Mouse (Mus musculus) c-Kit-positive CD71-negative TER-119-negative erythroid progenitor cells, embryonic 14.5 days (primary cell): ENCODE data around the gene Sema5a.

Source experiments
- DNase-seq: peaks from one replicate; pipeline ENCODE4 v3.0.0-alpha.2; 2013; ENCODE audit warnings: low read depth

The Sema5a gene

DNA sequence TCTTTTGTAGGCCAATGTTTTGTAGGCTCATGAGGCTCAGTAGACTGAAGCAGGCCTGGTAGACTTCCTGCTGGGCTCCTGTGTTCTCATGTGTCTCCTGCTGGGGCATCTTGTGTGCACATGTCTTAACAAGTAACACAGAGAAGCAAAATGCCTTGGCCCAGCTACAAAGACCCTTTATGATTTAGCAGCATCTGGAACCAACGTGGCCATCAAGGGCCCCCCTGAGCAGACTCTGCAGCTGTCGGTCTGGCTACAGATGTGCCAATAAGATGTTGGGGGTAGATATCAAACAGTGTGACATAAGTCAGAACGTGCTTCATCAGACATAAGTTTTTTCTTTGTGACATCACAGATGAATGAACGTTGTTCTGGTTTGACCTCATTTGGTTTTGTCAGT is 123.2 kb downstream of the Sema5a start:
- no peak for DNase-seq

DNA sequence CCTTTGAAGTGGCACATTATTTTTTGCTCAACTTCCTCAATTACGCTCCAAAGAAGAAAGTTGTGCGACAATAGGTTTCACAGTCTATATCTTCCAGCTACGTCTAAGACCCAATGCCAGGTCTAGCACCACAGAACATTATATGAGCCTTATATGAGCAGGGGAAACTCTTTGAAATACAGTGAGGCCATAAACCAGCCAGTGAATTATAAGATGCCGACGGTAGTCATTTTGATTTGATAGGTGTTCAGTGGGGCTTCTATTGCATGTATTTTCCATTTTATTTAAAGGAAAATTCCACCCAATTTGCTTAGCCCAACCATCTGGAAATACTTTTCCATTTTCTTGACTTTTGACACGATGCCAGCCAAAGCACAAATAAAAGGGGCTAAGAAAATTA is 126.3 kb downstream of the Sema5a start:
- DNase-seq: no peak

DNA sequence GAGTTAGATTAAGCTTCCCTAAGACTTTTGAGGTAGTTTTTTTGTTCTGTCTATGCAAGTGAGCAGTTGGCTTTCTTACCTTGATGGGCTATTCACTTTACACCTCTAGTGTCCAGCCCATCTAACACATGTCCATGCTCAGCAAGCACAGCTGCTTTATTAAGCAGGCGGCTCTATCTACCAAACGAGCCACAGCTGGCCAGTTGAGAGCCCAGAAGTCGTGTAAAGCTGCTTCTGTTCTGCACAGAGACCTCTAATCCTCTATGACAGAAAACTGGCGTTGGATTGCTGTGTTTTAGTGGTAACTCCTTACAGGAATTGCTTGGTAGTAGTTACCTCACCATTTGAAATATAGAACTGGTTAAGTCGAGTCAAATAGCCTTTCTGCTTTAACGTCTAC is 126.8 kb downstream of the Sema5a start:
- DNase-seq: no peak

DNA sequence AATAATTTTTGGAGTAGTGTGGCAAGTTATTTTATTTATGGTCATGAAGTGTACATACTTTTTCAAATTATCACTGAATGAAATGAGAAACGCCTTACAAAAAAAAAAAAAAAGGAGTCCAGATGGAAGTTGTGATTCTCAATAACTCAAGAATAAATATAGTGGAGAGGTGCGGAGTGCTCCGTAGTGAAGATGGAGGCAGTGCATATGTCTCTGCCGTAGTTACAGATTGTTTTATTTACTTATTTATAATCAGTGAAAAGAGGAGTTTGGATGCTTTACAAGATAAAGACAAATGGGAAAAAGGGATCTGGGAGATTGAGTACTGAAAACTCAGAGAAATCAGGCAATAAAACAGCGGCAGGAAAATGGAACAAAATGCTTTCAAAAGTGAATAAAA is 131.7 kb downstream of the Sema5a start:
- DNase-seq: no peak

DNA sequence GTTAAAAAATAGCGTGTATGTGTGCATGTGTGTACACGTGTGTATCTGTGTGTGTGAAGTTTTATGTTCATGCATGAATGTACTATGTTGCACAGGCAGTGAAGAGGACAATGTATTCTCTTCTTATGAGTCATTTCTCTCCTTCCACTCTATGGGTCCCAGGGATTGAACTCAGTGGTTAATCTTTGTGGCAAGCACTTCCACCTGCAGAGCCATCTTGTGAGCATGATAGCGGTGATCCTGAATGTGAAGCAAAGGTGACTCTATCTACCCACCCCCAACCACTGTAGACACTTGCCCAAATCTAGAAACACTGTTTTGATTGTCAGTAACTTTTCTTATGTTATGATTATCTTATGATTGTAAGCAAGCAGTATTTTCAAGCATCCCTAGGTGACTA is 133.2 kb downstream of the Sema5a start:
- no peak for DNase-seq

DNA sequence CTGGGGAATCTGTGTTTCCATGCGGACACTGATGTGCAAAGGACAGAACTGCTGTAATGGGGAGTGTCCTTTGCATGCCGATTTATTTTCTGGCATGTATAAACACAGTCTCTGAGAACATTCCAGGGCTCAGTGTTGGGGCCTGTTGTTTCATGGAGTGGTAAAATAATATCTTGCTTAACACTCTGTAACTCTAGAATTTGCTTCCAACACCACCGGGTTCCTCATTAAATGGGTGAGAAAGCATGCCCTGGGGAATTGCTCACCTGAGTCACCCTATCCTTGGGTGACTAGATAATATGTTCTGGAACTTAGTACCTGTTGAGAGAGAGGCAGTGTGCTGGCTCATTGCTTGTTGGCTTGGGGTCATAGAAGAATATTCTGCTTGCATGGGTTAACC is 135.7 kb downstream of the Sema5a start:
- DNase-seq: no peak

DNA sequence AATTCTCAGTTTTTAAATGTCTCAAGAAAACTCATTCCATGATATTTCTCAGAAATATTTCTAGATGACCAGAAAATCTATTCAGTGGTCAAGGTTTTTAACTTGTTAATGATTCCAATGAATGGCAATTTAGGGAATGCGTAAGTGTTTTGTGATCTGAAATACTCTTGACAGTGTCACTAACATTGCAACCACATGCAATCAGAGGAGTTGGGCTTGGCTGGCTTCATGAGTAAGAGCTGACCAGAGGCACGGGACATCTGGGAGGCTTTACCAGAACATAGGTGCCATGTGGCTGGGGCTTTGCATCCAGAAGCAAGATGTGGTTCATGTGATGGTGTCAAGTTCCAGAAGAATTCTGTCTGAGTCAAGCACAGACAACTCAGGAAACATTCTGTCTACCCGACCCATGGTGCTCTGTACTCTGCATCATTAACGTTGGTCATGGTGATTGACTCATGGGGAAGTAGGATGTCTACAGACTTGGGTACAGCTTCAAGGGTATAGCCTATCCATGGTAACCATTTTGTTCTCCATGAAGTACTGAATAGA is 138.4 kb downstream of the Sema5a start:
- DNase-seq: no peak

DNA sequence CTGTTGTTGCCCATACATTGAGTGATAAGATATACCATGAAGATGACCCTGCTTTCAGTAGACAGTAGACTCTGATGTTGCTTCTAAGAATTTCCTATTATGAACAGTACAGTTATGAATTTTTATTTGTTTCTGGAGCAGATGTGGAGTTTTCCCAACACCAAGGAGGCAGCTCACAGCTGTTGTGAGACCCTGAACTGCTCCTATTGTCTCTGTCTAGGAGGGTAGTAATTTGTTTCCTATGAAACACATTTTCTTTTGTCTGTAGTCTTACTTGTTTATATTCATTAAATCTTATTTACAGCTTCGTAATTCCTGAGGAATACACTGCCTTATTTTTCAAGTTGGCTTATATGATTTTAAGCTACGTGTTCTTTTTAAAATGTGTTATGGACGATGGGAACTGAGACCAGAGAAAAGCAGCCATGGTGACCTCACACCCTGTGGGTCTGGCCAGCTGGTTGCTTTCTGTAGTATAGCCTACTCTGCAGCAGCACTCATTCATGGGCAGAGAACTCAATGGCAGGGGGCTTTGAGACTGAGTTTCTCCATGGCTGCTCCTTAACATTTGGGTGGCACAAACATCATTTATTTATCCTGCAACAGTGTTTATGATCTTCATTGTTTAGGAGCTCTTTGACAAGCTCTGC is 151.8 kb downstream of the Sema5a start:
- no peak for DNase-seq

DNA sequence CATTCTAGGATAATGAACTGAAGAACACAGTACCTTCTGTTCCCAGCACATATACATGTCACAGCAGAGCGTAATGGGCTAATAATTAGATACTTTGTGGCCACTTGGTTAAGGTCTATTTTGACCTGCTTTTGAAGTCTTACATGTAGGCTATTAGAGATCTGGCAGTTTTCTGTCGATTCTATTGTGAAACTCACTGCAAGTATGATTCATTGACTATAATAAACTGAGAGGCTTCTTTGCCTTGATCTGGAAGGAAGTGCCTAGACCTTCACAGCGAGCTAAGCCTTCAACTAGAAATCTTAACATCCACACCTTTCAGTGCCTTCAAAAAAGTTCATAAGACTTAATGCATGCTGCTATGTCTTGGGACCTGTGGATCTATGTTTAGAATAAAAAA is 152.5 kb downstream of the Sema5a start:
- DNase-seq: no peak

DNA sequence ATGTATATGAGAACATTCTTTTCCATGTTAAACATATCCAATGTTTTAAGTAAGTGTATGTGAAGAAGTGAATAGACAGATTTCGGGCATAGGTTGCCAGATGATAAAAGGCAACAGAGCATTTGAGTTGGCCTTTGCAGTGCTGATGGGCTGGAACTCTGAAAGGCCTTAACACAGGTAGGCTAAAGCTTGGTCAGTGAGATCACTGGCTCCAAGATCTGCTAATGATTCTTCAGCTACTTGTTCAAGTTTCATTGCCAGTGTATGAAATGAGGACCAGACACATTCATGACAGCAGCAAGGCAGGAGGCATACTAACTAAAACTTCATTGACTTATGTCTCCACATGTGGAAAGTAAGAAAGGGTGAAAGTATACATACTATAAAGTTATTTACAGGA is 154.1 kb downstream of the Sema5a start:
- DNase-seq: no peak

DNA sequence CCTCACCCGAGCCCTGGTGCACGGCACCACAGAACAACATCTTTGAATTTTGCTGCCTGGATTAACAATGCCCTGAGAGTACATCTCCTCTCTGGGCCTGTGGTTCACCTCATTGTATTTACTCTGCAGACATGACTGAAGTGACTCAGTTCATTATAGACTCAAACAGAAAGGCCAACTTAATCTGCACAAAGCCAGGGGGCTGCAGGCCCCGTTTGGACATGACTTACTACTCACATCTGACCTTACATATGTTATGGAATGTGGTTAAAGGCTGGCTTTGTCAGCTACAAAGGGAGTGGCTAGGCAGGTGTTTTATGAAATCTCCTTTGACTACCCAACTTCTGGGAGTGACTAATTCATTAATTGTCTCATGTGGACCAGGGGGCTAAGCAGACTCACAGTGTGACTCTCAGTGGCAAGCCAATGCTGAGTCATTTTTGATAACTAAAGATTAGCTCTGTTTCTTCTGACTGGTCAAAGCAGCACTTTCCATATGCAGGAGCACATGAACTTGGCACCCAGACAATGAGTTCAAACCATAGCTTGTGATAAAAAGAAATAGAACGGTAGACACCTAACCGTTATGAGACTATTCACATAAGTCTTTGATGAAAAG is 157.4 kb downstream of the Sema5a start:
- no peak for DNase-seq

DNA sequence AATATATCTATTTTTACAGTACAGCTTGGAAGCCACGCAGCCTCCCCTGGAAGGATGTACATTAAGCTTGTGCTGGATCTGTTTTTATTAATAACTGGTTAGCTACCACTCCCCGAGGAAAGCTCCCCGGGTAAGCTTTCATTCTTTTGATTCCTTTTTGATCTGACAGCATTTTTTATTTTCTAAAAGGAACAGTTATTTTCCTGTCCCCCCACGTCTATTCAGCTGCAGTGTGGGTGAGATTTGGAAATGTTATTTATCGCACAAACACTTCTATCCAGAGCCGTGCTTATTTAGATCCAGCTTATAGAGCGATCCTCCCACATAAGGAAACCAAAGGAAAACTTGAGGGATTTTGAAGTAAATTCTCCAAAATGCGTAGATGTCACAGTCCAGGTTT is 158.7 kb downstream of the Sema5a start:
- no peak for DNase-seq

DNA sequence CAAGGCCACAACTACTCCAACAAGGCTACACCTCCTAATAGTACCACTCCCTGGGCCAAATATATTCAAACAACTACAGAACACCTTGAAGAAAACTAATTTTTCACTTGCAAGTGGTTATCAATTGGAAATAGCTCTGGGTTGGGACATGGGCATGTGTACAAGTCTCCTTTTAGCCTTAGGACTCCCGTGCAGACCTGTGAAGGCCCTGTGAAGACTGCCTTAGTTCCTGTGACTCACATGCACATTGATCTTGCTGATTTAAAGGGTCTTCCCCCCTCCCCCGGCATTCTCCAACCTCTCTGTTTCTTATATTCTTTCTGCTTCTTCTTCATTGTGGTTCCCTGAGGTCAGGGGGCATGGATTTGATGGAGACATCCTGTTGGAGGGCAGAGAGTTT is 161.8 kb downstream of the Sema5a start:
- DNase-seq: no peak

DNA sequence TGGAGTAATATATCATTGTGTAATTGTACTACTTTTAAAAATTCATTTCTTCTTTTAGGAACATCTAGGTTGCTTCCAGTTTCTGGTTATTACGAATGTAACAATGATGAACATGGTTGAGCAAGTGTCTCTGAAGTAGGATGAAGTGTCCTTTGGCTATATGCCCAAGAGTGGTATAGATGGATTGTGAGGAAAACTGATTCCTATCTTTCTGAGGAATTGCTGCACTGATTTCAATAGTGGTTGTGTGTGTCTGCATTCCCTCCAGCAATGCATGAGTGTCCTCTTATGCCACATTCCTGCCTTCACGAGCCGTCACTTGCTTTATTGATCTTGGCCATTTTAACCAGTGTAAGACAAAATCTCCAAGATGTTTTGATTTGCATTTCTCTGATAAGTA is 163.2 kb downstream of the Sema5a start:
- DNase-seq: no peak

DNA sequence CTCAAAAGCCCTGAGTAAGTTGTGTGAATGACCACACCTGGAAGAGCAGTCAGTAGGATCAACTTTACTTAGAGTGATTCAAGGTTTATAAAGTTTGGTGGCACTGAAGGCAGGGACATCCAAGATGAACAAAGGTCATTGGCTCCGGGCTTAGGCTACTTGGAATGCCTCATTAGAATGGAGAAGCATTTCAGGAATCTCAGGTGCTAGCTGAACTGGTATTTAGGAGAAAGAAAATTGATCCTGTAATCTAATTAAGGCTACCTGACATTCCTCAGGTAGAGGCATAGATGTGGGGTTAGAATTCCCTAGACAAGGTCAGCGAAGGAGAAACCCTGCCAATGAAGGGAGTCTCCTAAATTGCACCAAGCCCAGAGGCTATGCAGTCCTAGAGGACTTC is 171.7 kb downstream of the Sema5a start:
- DNase-seq: no peak

DNA sequence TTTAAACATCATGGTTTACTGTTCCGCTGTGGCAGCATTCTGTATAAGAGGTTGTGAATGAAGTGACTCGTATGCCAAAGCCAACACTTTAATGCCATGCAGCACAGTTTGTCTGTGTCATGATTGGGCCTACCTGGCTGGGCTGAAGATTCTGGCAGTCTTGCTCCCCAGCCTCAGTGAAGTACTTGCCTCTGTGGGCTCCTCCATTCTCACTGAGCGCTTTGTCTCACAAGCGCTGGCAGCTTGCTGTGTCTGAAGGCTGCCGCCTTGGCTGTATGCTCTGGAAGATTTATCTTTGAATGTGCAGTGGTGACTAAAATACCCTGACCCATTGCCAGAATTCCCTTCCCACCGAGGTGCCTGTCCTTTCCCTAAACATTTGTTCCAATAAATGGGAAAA is 178.0 kb downstream of the Sema5a start:
- no peak for DNase-seq

DNA sequence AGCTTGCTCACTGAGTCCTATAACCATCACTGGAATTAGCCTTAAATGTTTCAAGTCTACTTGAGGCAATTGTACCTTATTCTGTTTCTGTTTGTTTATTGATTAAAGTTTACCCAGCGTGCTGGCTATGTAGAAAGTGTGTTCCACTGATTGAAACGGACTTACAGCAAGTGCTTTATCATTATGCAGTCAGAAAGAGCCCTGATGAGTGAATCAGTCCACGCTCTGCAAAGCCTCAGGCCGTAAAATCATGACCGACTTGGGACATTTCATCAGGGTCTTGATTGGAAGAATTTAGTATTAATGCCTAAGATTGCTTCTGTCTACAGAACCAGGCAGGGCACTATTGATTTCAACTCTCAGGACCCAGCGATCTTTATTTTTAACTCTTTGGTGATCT is 178.5 kb downstream of the Sema5a start:
- DNase-seq: no peak

DNA sequence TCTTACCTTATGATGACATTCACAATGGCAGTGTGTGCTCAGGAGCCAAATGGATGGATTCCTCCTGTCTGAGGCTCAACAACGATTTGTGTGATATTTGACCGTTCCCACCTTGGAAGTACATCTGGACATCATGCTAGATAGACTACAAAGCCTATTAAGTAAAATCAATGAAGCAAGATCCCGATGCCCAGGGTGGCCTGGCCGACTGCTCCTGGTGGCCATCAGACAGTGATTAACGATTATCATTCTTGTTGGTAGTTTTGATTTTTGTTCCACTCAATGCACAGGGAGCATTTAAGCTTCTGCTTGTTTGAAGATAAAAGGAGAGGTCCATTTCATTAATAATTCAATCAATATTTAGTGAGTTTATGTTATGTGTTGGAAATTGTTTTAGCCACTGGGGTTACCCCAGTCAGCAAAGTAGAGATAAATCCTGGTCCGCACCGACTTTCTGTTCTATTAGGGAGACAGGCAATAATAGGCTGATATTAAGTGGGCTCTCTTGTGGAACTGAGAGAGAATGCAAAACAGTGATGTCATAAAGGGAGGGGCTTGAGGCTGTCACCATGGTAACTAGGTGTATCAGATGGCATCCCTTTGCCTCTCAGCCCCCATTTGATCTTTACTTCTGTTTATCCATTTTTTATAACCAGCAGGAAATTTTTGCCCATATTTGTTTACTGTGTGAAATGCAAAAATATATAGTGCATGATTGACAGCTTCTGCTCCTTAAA is 182.7 kb downstream of the Sema5a start:
- no peak for DNase-seq

DNA sequence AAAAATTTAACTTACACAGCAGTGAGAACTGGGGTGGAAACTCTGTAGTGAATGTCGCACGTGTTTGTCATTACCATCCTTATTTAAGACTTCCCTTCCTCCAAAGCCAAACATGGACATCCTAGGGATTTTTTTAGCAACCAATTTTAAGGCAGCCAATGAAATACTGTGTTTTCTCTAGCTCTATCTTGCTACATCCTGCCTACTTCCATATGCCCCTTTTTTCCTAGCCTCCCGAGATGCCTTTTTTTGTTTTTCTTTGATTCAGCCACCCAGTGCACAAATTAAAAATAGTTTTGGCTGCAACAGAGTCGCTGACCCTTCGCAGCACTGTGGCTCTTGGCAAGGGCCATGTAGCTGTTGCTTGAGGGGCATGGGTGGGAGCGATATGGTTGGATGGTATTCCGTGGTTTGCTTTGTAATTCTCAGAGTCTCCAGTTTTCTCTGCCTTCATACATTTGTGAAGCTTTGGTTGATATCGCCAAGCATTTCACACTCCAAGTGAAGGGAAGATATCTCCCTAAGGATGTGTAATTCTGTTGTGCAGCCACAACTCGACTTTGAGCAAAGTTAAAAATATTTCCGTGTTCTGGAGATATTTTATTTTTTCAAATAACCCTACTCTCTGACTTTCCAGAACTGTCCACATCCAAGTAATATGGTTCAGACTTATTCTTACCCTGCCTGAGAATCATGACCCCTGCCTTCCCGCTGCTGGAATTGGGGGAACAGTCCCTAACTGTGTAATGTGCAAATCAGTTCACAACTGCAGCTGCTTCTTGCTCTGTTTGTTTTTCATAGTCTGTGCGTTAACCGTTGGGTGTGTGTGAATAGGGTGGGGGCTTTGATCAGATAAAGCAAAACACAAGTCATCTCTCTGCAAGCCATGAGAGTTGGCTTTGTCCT is 188.6 kb downstream of the Sema5a start:
- no peak for DNase-seq

DNA sequence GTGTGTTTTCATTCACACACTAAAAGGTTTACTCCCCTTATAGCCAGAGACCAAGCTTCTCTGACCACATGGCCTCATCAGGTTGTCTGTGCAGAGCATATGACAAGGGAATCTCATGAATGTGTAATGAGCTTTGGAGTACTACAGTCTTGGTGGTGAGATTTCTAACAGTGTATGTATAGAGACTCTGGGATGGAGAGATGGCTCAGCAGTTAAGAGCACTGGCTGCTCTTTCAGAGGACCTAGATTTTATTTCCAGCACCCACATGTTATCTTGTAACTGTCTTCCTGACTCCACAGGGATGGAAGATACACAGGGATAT is 189.2 kb downstream of the Sema5a start:
- no peak for DNase-seq

DNA sequence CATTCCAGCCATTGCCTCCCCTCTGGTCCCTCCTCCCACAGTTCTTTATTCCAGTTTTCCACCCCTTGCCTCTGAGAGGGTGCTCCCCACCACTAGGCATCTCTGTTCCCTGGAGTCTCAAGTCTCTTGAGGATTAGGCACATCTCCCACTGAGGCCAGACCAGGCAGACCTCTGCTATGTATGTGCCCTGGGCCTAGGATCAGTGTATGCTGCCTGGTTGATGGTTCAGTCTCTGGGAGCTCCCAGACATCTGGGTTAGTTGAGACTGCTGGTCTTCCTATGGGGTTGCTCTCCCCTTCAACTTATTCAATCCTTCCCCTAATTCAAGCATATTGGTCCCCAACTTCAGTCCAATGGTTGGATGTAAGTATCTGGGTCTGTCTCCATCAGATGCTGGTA is 189.7 kb downstream of the Sema5a start:
- DNase-seq: no peak

DNA sequence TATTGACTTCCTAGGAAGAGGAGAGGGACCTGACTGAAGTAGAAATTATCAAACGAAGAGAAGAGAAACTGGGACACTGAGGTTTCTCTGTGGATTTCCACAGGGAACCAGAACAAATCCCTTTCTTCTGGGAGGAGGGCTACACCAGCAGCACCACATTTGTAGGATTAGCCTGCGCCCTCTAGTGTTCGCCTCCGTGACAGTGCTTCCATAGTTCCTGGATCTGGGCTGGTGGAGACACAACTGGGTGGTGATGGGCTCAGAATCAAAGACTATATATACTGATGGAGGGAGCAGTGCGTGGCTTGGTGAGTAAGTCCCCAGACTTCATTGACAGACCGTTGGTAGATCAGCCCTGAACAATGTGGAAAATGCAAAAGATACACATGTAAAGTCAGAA is 193.0 kb downstream of the Sema5a start:
- DNase-seq: peak; percentile 19

DNA sequence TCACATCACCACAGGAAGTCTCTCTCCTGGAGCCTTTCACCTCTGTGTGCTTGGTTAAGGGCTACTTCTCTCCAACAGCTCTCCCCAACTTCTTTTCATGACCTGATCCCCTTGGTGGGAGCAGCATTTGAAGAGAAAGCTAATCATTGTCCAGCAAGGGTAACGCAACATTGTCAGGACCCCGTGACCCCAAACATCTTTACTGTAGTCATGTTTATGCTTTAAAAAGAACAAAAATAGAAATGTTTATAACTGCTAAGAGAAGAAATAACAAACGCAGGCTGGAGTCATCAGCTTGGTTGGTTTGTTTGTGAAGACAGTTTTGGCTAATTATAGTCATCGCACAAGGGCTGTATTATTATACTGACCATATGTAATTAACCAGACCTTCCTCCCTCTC is 198.1 kb downstream of the Sema5a start:
- no peak for DNase-seq
